Mouse (Mus musculus) hindbrain, embryonic 12.5 days (tissue): ENCODE measurements around the gene Tapbpl. TPM values are rescaled to one million over a fixed set of nuclear protein-coding genes. Genes with fewer than 3 reads are reported as not detected.

Experiments used
- ATAC-seq: fragments of 200-750 bp; cut with Nextera tagmentation; 2 replicates; pipeline ENCODE4 v1.8.0; 2017; ENCODE audit warnings: moderate TSS enrichment; ENCODE audit not compliant: low FRiP score
- H3K27ac ChIP-seq: fragments of 300-500 bp; sonication (generic); 2 replicates; pipeline ENCODE4 v1.5.1; 2016; ENCODE audit warnings: mild to moderate bottlenecking
- H3K27me3 ChIP-seq: fragments of 300-500 bp; sonication (generic); 2 replicates; pipeline ENCODE4 v1.6.1; 2016; ENCODE audit warnings: mild to moderate bottlenecking
- H3K36me3 ChIP-seq: fragments of 300-500 bp; sonication (generic); 2 replicates; pipeline ENCODE4 v1.6.1; 2016; ENCODE audit warnings: mild to moderate bottlenecking
- H3K4me1 ChIP-seq: fragments of 300-500 bp; sonication (generic); 2 replicates; pipeline ENCODE4 v1.6.1; 2016
- H3K4me2 ChIP-seq: fragments of 300-500 bp; sonication (generic); replicated peaks from 2 replicates; pipeline ENCODE4 v1.6.1; 2016; ENCODE audit warnings: mild to moderate bottlenecking
- H3K4me3 ChIP-seq: fragments of 300-500 bp; sonication (generic); 2 replicates; pipeline ENCODE4 v1.5.1; 2016; ENCODE audit warnings: mild to moderate bottlenecking
- H3K9ac ChIP-seq: fragments of 300-500 bp; sonication (generic); 2 replicates; pipeline ENCODE4 v1.6.1; 2016; ENCODE audit warnings: mild to moderate bottlenecking, moderate library complexity
- H3K9me3 ChIP-seq: fragments of 300-500 bp; sonication (generic); replicated peaks from 2 replicates; pipeline ENCODE4 v1.6.1; 2016; ENCODE audit warnings: mild to moderate bottlenecking
- WGBS: fragments of 180-500 bp; shearing (Covaris S2); methylation state at CpG from one replicate; pipeline ENCODE4 v1.1.7; 2016; 5-methylcytosine and 5-hydroxymethylcytosine counted together
- polyA plus RNA-seq: library from polyadenylated mRNA; unstranded; fragments of >200 nt; fragmentation: Nextera tagmentation; extraction: Ambion mirVana; gene quantifications from 2 replicates; pipeline ENCODE4 v1.2.1, GENCODE M21; 2016

The Tapbpl gene
- polyA plus RNA-seq, 1 experiment from 2014 or later: 2.5 TPM

GRCm38 (mm10) chr6:125236782-125237181, 5.1 kb upstream of the Tapbpl start, which contains the start of gene Cd27:
Cd27 (minus strand) TSS chr6:125237010.
- 29% methylated on average over 6 of the region's 6 CpGs for WGBS
- H3K27ac ChIP-seq: no peak within 1 kb of the TSS
- H3K27me3 ChIP-seq: no peaks in the 10 kb centered on the region
- ATAC-seq: no peak
- H3K4me1 ChIP-seq: peaks cover 4% of the 10 kb centered on the region
- no peaks in the 10 kb centered on the region for H3K36me3 ChIP-seq
- no peaks in the 10 kb centered on the region for H3K9me3 ChIP-seq
- H3K4me2 ChIP-seq: no peak within 1 kb of the TSS
- no peak within 1 kb of the TSS for H3K4me3 ChIP-seq
- no peak within 1 kb of the TSS for H3K9ac ChIP-seq

DNA sequence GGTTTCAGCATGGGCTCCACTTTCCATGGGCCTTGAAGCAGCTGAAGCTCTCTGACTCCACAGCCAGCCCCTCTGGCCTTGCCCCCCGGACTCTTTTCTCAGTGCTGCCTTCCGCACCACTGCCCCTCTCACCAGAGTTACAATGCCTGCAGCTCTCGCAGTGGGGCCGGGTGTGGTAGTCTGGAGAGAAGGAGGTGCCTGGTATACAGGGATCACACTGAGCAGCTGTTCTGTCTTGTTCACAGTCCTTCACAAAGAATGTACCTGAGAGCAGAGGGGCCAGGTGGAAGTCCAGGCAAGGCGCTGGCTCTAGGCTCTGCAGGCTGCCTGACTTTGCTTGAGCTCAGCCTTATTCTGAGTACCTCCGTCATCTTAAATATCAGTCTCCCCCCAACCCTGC, 4.7 kb upstream of the Tapbpl start:
- H3K4me3 ChIP-seq: no peak overlapping the region
- H3K4me1 ChIP-seq: peaks cover 9% of the 10 kb centered on the region
- no peaks in the 10 kb centered on the region for H3K27me3 ChIP-seq
- H3K27ac ChIP-seq: no peak overlapping the region
- no peak for ATAC-seq
- H3K4me2 ChIP-seq: no peak overlapping the region
- 50% methylated on average over 6 of the region's 6 CpGs for WGBS
- H3K9me3 ChIP-seq: no peaks in the 10 kb centered on the region
- H3K36me3 ChIP-seq: no peaks in the 10 kb centered on the region
- H3K9ac ChIP-seq: no peak overlapping the region

GRCm38 (mm10) chr6:125234520-125234828, 2.8 kb upstream of the Tapbpl start:
- Histone ChIP-seq H3K36me3 (no peaks in the 10 kb centered on the region), H3K9me3 (no peaks in the 10 kb centered on the region), H3K27me3 (no peaks in the 10 kb centered on the region), H3K9ac (no peak overlapping the region), H3K27ac (no peak overlapping the region), H3K4me1 (peaks cover 18% of the 10 kb centered on the region), H3K4me2 (no peak overlapping the region), H3K4me3 (no peak overlapping the region)
- 71% methylated on average over 5 of the region's 5 CpGs for WGBS
- no peak for ATAC-seq

GRCm38 (mm10) chr6:125233816-125234519, 2.3 kb upstream of the Tapbpl start:
- ATAC-seq: no peak
- H3K9me3 ChIP-seq: no peaks in the 10 kb centered on the region
- no peak overlapping the region for H3K4me2 ChIP-seq
- H3K36me3 ChIP-seq: no peaks in the 10 kb centered on the region
- no peaks in the 10 kb centered on the region for H3K27me3 ChIP-seq
- no peak overlapping the region for H3K4me3 ChIP-seq
- WGBS: 71% methylated on average over 7 of the region's 7 CpGs
- peaks cover 18% of the 10 kb centered on the region for H3K4me1 ChIP-seq
- H3K9ac ChIP-seq: no peak overlapping the region
- no peak overlapping the region for H3K27ac ChIP-seq

DNA sequence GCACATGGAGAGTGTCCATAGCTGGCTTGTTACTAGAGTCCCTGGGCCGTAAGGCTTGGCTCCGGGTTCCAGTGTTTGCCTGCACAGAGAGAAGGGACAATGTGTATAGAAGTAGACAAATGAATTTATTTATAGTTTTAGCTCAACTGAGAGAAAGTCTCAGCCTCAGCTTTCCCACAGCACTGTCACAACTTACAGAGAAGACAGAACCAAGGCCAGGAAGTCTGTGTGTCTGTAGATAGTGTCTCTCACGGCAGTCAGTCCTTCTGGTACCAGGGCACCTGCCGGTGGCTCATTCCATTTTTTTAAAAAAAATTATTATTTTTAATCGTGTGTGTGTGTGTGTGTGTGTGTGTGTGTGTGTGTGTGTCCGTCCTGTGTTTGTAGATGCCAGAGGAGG, 856 bp upstream of the Tapbpl start:
- Histone ChIP-seq H3K4me3 (no peak overlapping the region), H3K27ac (no peak overlapping the region), H3K4me2 (no peak overlapping the region), H3K27me3 (no peaks in the 10 kb centered on the region), H3K36me3 (no peaks in the 10 kb centered on the region), H3K9me3 (no peaks in the 10 kb centered on the region), H3K4me1 (peaks cover 18% of the 10 kb centered on the region), H3K9ac (no peak overlapping the region)
- WGBS: 82% methylated on average over 6 of the region's 6 CpGs
- ATAC-seq: no peak

DNA sequence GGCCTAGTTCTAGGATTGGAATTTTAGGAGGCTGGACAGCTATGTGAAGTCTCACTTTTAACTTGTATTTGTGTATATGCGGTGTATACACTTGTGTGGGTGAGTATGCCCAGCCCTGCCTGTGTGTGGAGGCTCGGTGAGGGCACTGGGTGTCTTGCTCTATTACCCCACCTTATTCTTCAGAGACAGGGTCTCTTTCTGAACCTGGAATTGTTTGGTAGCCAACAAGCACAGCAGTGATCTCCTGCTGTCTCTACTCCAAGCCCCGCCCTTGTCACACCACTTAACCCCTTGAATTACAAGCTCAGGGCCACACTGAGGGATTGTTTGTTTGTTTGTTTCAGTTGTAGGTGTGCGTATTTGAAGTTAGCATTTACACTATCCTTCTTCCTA, 381 bp upstream of the Tapbpl start:
- Histone ChIP-seq H3K36me3 (no peaks in the 10 kb centered on the region), H3K27me3 (no peaks in the 10 kb centered on the region), H3K27ac (no peak overlapping the region), H3K9me3 (no peaks in the 10 kb centered on the region), H3K4me3 (peak overlapping the region; percentile 43), H3K9ac (peak overlapping the region; percentile 69; the same call in 1 of the 2 replicates), H3K4me2 (peak overlapping the region; percentile 89), H3K4me1 (peaks cover 18% of the 10 kb centered on the region)
- 59% methylated on average over 4 of the region's 4 CpGs for WGBS
- ATAC-seq: peak; percentile 15; the same call in 1 of the 2 replicates

DNA sequence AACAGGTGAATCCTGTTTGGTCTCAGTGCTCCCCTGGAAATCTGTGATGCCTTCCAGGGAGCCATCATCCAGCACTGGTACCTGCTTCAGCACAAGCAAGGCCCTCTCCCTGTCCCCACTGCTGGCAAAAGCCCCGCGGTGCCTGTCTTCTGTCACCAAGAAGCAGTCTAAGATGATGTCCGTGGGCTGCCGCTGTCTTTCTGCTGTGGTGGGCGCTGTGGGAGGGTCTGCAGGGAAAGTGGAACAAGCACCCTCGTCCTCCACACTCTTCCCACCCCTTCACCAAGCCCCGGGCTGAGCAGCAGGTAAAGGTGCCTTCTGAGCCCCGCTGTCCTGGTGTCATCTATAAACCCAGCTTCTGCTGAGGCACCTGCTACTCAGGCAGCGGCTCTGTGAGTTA, 1.1 kb downstream of the Tapbpl start:
- no peak overlapping the region for H3K27ac ChIP-seq
- ATAC-seq: no peak
- H3K4me2 ChIP-seq: no peak overlapping the region
- H3K4me3 ChIP-seq: no peak overlapping the region
- H3K4me1 ChIP-seq: peaks cover 18% of the 10 kb centered on the region
- no peaks in the 10 kb centered on the region for H3K36me3 ChIP-seq
- peak overlapping the region; percentile 14; the same call in 1 of the 2 replicates for H3K9ac ChIP-seq
- no peaks in the 10 kb centered on the region for H3K27me3 ChIP-seq
- 68% methylated on average over 9 of the region's 9 CpGs for WGBS
- H3K9me3 ChIP-seq: no peaks in the 10 kb centered on the region

DNA sequence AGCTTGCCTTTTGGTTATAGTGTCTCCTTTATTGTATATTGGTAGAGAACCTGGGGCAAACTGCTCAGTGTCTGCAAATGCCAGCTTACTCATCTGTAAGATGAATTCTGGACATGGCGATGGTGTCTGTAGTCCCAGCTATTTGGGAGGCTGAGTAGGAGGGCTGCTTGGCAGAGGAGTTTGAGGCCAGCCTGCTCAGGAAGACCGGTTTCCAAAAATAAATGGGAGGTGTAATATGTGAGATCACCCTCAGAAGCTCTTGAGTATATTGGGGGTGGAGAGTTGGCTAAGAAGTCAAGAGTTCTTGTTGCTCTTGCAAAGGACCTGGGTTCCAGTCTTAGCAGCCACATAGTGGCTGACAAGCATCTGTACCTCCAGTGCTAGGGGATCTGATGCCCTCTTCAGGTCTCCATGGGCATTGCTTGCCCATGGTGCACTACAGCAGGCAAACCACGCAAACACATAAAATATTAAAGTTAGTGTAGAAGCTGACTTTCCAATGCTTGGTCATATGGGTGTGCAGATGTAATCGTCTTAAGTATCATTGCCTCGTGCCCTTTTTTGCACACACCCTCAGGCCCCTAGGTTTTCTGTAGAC, 6.0 kb downstream of the Tapbpl start:
- H3K4me3 ChIP-seq: no peak overlapping the region
- no peak overlapping the region for H3K27ac ChIP-seq
- H3K36me3 ChIP-seq: no peaks in the 10 kb centered on the region; the same call in 1 of the 2 replicates
- H3K27me3 ChIP-seq: no peaks in the 10 kb centered on the region
- no peaks in the 10 kb centered on the region for H3K9me3 ChIP-seq
- no peak for ATAC-seq
- H3K4me1 ChIP-seq: peaks cover 2% of the 10 kb centered on the region
- H3K9ac ChIP-seq: no peak overlapping the region
- WGBS: 83% methylated on average over 5 of the region's 5 CpGs
- H3K4me2 ChIP-seq: no peak overlapping the region

- Histone ChIP-seq H3K27ac (no peak overlapping the region), H3K4me3 (no peak overlapping the region), H3K4me2 (no peak overlapping the region), H3K27me3 (no peaks in the 10 kb centered on the region), H3K9ac (no peak overlapping the region), H3K9me3 (no peaks in the 10 kb centered on the region), H3K4me1 (no peaks in the 10 kb centered on the region), H3K36me3 (no peaks in the 10 kb centered on the region; the same call in 1 of the 2 replicates)
- no peak for ATAC-seq
- 78% methylated on average over 3 of the region's 3 CpGs for WGBS
Observed at GRCm38 (mm10) chr6:125222577-125222976, 9.1 kb downstream of the Tapbpl start.

DNA sequence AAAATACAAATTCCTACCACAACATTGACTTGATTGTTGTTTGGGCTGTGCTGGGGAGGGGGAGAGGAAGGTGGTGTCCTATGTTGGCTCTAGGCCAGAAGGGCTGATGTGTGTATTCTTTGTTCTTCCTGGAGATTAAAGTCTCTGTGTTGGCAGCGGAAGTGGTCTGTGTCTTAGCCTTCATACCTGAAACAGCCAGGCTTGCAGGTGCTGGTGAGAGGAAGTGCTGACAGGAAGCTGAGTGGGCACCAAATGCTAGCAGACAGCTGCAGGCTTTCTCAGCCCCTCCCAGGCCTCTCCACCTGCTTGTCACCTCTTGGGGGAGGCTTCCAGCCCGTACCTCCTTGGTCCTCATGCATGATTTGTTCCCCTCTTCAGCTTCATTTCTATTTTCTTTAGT, 9.5 kb downstream of the Tapbpl start:
- peaks cover under 1% of the 10 kb centered on the region; the same call in 1 of the 2 replicates for H3K27me3 ChIP-seq
- H3K36me3 ChIP-seq: no peaks in the 10 kb centered on the region; the same call in 1 of the 2 replicates
- no peaks in the 10 kb centered on the region for H3K4me1 ChIP-seq
- WGBS: 80% methylated on average over 2 of the region's 2 CpGs
- no peak overlapping the region for H3K4me2 ChIP-seq
- no peak for ATAC-seq
- H3K9ac ChIP-seq: no peak overlapping the region
- H3K4me3 ChIP-seq: no peak overlapping the region
- no peak overlapping the region for H3K27ac ChIP-seq
- no peaks in the 10 kb centered on the region for H3K9me3 ChIP-seq

DNA sequence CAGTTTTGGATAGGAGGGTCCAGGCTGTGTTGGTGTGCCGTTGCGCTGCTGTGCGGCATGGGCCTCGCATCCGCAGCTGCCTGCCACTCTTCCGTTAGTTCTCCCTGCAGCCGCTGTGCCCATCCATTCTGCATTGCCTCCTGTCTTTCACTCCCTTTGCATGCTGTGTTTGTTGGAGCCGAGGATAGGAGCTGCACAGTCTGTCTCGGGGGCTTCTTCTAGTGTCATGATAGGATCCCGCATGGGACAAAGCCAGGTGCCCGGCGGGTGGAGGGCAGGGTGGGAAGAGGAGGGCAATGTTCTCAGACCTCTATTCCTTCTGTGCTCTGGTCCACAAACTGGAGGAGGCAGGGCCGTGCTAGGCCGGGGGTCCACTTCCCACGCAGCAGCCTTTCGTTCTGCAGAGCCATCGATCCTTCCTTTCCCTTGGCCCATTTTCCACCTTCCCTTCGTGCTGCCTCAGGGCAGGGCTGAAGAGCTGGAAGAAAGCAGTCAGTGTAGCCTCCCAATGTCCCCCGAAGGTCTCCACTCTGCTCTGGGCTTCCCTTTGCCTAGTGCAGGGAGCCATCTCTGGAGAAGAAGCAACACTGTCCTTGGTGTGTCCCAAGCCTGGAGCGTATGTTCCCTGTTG, 10.4 kb downstream of the Tapbpl start:
- no peak overlapping the region for H3K4me2 ChIP-seq
- peaks cover 3% of the 10 kb centered on the region; the same call in 1 of the 2 replicates for H3K4me1 ChIP-seq
- no peak overlapping the region for H3K27ac ChIP-seq
- H3K36me3 ChIP-seq: no peaks in the 10 kb centered on the region; the same call in 1 of the 2 replicates
- 90% methylated on average over 20 of the region's 20 CpGs for WGBS
- H3K27me3 ChIP-seq: peaks cover 8% of the 10 kb centered on the region
- H3K9me3 ChIP-seq: no peaks in the 10 kb centered on the region
- no peak overlapping the region for H3K4me3 ChIP-seq
- ATAC-seq: no peak
- no peak overlapping the region for H3K9ac ChIP-seq

- WGBS: 83% methylated on average over 4 of the region's 4 CpGs
- Histone ChIP-seq H3K4me2 (no peak overlapping the region), H3K27me3 (peaks cover 8% of the 10 kb centered on the region), H3K9me3 (no peaks in the 10 kb centered on the region), H3K36me3 (no peaks in the 10 kb centered on the region), H3K4me1 (peaks cover 7% of the 10 kb centered on the region; the same call in 1 of the 2 replicates), H3K27ac (no peak overlapping the region), H3K9ac (no peak overlapping the region), H3K4me3 (no peak overlapping the region)
- ATAC-seq: no peak
Observed at GRCm38 (mm10) chr6:125218963-125219362, 12.7 kb downstream of the Tapbpl start.
